Mouse (Mus musculus) lung, embryonic 14.5 days (tissue): ENCODE data around the gene Yipf2. TPM values are rescaled to one million over a fixed set of nuclear protein-coding genes. Genes with fewer than 3 reads are reported as not detected.
"Not testable (repeated sequence)": the region's sequence is repeated elsewhere in the genome, so short reads cannot be mapped to it uniquely, and the experiment has no call there.

Experiments
- ATAC-seq: fragments of 200-750 bp; cut with Nextera tagmentation; 2 replicates; pipeline ENCODE4 v1.8.0; 2017; ENCODE audit warnings: mild to moderate bottlenecking, moderate TSS enrichment, moderate library complexity; ENCODE audit not compliant: insufficient read depth
- DNase-seq: peaks from one replicate; pipeline ENCODE4 v3.0.0-alpha.2; 2015
- H3K27ac ChIP-seq: fragments of 300-500 bp; sonication (generic); 2 replicates; pipeline ENCODE4 v1.5.1; 2014; ENCODE audit warnings: low read depth, mild to moderate bottlenecking, moderate library complexity
- H3K27me3 ChIP-seq: fragments of 300-500 bp; sonication (generic); 2 replicates; pipeline ENCODE4 v1.6.1; 2014; ENCODE audit warnings: low read length, control low read depth; ENCODE audit not compliant: insufficient read depth
- H3K36me3 ChIP-seq: fragments of 300-500 bp; sonication (generic); 2 replicates; pipeline ENCODE4 v1.6.1; 2014; ENCODE audit warnings: control low read depth; ENCODE audit not compliant: insufficient read depth
- H3K4me1 ChIP-seq: fragments of 300-500 bp; sonication (generic); 2 replicates; pipeline ENCODE4 v1.6.1; 2014; ENCODE audit warnings: antibody characterized with exemption, control low read depth; ENCODE audit not compliant: insufficient read depth
- H3K4me2 ChIP-seq: fragments of 300-500 bp; sonication (generic); 2 replicates; pipeline ENCODE4 v1.6.1; 2014; ENCODE audit warnings: mild to moderate bottlenecking
- H3K4me3 ChIP-seq: fragments of 300-500 bp; sonication (generic); 2 replicates; pipeline ENCODE4 v1.5.1; 2014; ENCODE audit warnings: low read depth, low read length
- H3K9ac ChIP-seq: fragments of 300-500 bp; sonication (generic); 2 replicates; pipeline ENCODE4 v1.6.1; 2014
- H3K9me3 ChIP-seq: fragments of 300-500 bp; sonication (generic); 2 replicates; pipeline ENCODE4 v1.6.1; 2016; ENCODE audit warnings: low read depth, low read length, control low read depth
- CTCF ChIP-seq: IDR thresholded peaks from 2 replicates; pipeline ENCODE4 v1.5.1; 2016; ENCODE audit warnings: antibody characterized with exemption, low read depth
- WGBS: fragments of 180-500 bp; shearing (Covaris S2); extraction: QIAGEN DNeasy Blood & Tissue Kit; methylation state at CpG from one replicate; pipeline ENCODE4 v1.1.7; 2014; 5-methylcytosine and 5-hydroxymethylcytosine counted together
- microRNA counts: library from miRNA; unstranded; fragments of <30 nt; microRNA quantifications from one replicate; lab custom pipeline; 2016
- microRNA-seq: library from miRNA; unstranded; fragments of <30 nt; microRNA quantifications from one replicate; pipeline ENCODE4, GENCODE M21; 2016; ENCODE audit warnings: borderline number of aligned reads
- polyA plus RNA-seq: library from polyadenylated mRNA; unstranded; fragments of >200 nt; fragmentation: Nextera tagmentation; extraction: Ambion mirVana; gene quantifications from 2 replicates; pipeline ENCODE4 v1.2.1, GENCODE M21; 2014

Yipf2 gene
- polyA plus RNA-seq, 1 experiment from 2014 or later = 17.9 TPM

GRCm38 (mm10) chr9:21546789-21547074 lies 45.9 kb downstream of the Yipf2 start, which contains the start of gene Carm1:
Carm1 (plus strand) TSS chr9:21546894.
- H3K4me1 ChIP-seq = 0 out of 2 replicates have a peak, but pooled peaks cover 4% of the 10 kb centered on the region
- under 1% methylated on average over 36 of the region's 52 CpGs for WGBS
- H3K27ac ChIP-seq = peak within 1 kb of the TSS; percentile 99
- peaks cover 17% of the 10 kb centered on the region for H3K36me3 ChIP-seq
- no peak for DNase-seq
- H3K9ac ChIP-seq = peak within 1 kb of the TSS; percentile 96
- no peaks in the 10 kb centered on the region for H3K27me3 ChIP-seq
- peak within 1 kb of the TSS; percentile 77 for H3K4me3 ChIP-seq
- H3K9me3 ChIP-seq = no peaks in the 10 kb centered on the region
- no peak for TF ChIP-seq CTCF
- H3K4me2 ChIP-seq = peak within 1 kb of the TSS; percentile 76
- no peak for ATAC-seq

DNA sequence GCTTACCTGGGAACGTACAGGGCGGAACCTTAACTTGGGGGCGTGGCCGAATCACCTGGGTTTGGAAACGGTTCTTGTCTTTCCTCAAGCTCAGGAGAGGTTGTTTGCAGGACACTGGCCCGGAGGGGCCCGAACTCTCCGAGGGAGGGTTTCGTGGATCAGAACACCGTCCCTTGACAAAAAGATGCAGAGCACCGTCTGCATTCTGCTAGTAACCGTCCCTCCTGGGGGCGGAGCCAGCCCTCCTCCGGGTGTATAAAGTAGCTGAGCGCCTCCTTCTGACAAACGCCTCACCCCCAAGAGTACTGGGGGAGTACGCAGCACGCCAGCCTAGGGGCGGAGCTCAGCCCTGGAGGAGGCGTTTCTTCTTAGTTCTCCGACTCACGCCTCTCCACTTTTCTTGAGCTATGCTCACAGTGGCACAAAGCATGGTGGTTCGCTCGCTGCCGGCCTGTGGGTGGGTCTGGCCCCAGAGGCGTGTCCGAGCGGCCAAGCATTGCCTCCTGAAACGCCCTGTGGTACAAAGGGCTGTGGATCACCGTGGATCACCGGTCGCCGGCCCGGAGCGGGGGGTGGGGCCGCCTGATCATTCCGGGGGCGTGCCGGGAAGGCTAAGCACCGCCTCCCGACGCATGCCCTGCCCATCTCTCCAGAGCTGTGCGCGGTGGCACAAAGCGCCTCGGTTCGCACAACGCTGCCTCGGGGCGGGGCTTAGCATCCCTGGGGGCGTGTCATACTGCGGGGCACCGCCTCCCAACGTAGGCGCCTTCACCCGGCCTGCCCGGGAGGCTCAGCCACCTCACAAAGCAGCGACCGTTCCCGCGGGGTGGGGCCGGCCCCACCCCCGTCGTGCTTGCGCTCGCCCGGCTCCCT lies 46.5 kb downstream of the Yipf2 start:
- DNase-seq (peak; percentile 100), ATAC-seq (peak; percentile 94)
- Histone ChIP-seq H3K9me3 (no peaks in the 10 kb centered on the region), H3K36me3 (peaks cover 12% of the 10 kb centered on the region), H3K9ac (peak overlapping the region; percentile 54), H3K4me3 (peak overlapping the region; percentile 77), H3K27ac (peak overlapping the region; percentile 99), H3K4me2 (peak overlapping the region; percentile 76), H3K4me1 (0 out of 2 replicates have a peak, but pooled peaks cover 4% of the 10 kb centered on the region), H3K27me3 (no peaks in the 10 kb centered on the region)
- peak; percentile 31 for TF ChIP-seq CTCF
- WGBS = under 1% methylated on average over 67 of the region's 67 CpGs

- H3K9me3 ChIP-seq = no peaks in the 10 kb centered on the region
- peak overlapping the region; percentile 92 for H3K27ac ChIP-seq
- peak overlapping the region; percentile 76 for H3K4me2 ChIP-seq
- H3K4me3 ChIP-seq = peak overlapping the region; percentile 77
- H3K27me3 ChIP-seq = no peaks in the 10 kb centered on the region
- H3K36me3 ChIP-seq = peaks cover 9% of the 10 kb centered on the region
- peak overlapping the region; percentile 54 for H3K9ac ChIP-seq
- DNase-seq (no peak), ATAC-seq (peak; percentile 68)
- 0 out of 2 replicates have a peak, but pooled peaks cover 4% of the 10 kb centered on the region for H3K4me1 ChIP-seq
- WGBS = 7% methylated on average over 9 of the region's 9 CpGs
- peak; percentile 17; the same call in 1 of the 2 replicates for TF ChIP-seq CTCF
Observed at GRCm38 (mm10) chr9:21545351-21545915, 47.2 kb downstream of the Yipf2 start.

DNA sequence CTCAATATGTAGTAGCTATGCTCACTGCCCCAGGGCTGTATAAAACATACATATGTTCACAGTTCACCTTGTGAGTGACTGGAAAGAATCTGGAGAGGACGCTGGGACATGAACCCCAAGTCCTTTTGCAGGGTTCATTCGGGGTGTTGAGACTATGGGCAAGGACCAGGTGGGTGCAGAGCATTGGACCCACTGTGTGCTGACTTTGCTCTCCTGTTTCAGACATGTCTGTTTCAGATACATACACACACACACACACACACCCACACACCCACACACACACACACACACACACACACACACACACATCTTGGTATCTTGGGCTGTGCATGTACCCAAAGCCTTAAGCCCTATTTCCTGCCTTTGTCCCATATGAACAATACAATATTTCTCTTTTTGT lies 50.6 kb downstream of the Yipf2 start:
- not testable (repeated sequence) for H3K4me2 ChIP-seq, H3K4me3 ChIP-seq, DNase-seq, H3K9ac ChIP-seq, H3K27ac ChIP-seq, H3K4me1 ChIP-seq, H3K36me3 ChIP-seq, ATAC-seq, H3K27me3 ChIP-seq, H3K9me3 ChIP-seq
- WGBS = 85% methylated on average over 2 of the region's 2 CpGs

- Histone ChIP-seq H3K36me3 (no peaks in the 10 kb centered on the region), H3K9ac (no peak overlapping the region), H3K27ac (no peak overlapping the region), H3K4me2 (no peak overlapping the region), H3K9me3 (no peaks in the 10 kb centered on the region), H3K27me3 (no peaks in the 10 kb centered on the region), H3K4me1 (no peaks in the 10 kb centered on the region), H3K4me3 (no peak overlapping the region)
- ATAC-seq = no peak
- no peak for DNase-seq
- WGBS = 67% methylated on average over 7 of the region's 7 CpGs
- TF ChIP-seq CTCF = no peak
Observed at GRCm38 (mm10) chr9:21539981-21540753, 52.5 kb downstream of the Yipf2 start.

MicroRNAs within 50 kb of the gene (microRNA counts, 519-probe panel; counts per million panel counts)
- microRNA mmu-miR-1946b (lab: Ali Mortazavi, UCI) = 30.5 counts per million

Small RNAs within 50 kb of the gene (microRNA-seq; reads per million reads assigned to microRNA genes)
- not detected for gene Mir1946b

Other genes starting within 250 kb of the Yipf2 start
- gene Ilf3, start 225.0 kb downstream of the Yipf2 start, polyA plus RNA-seq = 217 and 223 TPM in 2 replicates
- gene Qtrt1, start 181.0 kb downstream of the Yipf2 start, polyA plus RNA-seq = 49.0 and 55.1 TPM in 2 replicates
- gene Dnm2, start 167.9 kb downstream of the Yipf2 start, polyA plus RNA-seq = 67.9 and 71.8 TPM in 2 replicates
- 106 and 108 TPM in 2 replicates for gene Tmed1, start 82.6 kb downstream of the Yipf2 start, polyA plus RNA-seq
- gene AB124611, start 66.7 kb downstream of the Yipf2 start, polyA plus RNA-seq = 3.0 and 3.8 TPM in 2 replicates
- gene Carm1, start 45.9 kb downstream of the Yipf2 start, polyA plus RNA-seq = 69.4 and 76.5 TPM in 2 replicates
- gene Timm29, start 106 bp downstream of the Yipf2 start, polyA plus RNA-seq = 35.6 and 36.3 TPM in 2 replicates
- gene Smarca4, start 23.3 kb upstream of the Yipf2 start, polyA plus RNA-seq = 106 and 114 TPM in 2 replicates
- gene Ldlr, start 130.7 kb upstream of the Yipf2 start, polyA plus RNA-seq = 24.2 and 24.4 TPM in 2 replicates
- 159 and 173 TPM in 2 replicates for gene Spc24, start 167.5 kb upstream of the Yipf2 start, polyA plus RNA-seq
- 16.4 TPM in 2 replicates for gene Kank2, start 205.9 kb upstream of the Yipf2 start, polyA plus RNA-seq
- 1.3 and 1.9 TPM in 2 replicates for gene Angptl8, start 242.7 kb upstream of the Yipf2 start, polyA plus RNA-seq